Mouse (Mus musculus) heart, adult 2 months (tissue): ENCODE measurements around the gene Dhrs4.

ENCODE experiments used
- CTCF ChIP-seq: fragments of 200-600 bp; IDR thresholded peaks from 2 replicates; pipeline ENCODE4 v1.8.1; 2022; ENCODE audit warnings: antibody characterized with exemption, mild to moderate bottlenecking, moderate library complexity
- EP300 ChIP-seq: fragments of 200-500 bp; IDR thresholded peaks from 2 replicates; pipeline ENCODE4 v1.6.1; 2011; ENCODE audit warnings: low read depth, low read length, control low read depth; ENCODE audit not compliant: insufficient read depth
- POLR2A ChIP-seq: fragments of 200-500 bp; IDR thresholded peaks from 2 replicates; pipeline ENCODE4 v1.6.1; 2011; ENCODE audit warnings: mild to moderate bottlenecking, low read depth, low read length, control low read depth; ENCODE audit not compliant: insufficient read depth

DNA sequence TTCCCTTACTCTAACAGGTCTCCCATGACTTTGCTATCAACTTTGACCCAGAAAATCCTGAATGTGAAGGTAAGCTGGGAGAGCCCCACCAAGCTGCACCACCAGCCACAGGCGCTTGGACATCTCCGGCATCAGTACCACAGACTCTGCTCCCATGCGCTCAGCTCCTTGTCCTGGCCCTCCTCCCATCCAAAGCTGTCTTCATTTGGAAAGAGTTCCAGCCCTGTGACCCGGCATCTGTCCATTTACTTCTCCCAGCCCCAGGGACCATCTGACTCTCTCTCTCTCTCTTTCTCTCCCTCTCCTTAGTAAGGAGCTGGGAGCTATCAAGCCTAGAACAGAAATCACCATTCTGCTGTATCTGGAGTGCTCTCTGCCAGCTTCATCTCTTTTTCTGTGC is 37.3 kb downstream of the Dhrs4 start:
- TF ChIP-seq POLR2A (no peak), CTCF (no peak), EP300 (no peak)
